Comparison of ENCODE assay signal across 21 mouse cellular contexts in the genomic region with DNA sequence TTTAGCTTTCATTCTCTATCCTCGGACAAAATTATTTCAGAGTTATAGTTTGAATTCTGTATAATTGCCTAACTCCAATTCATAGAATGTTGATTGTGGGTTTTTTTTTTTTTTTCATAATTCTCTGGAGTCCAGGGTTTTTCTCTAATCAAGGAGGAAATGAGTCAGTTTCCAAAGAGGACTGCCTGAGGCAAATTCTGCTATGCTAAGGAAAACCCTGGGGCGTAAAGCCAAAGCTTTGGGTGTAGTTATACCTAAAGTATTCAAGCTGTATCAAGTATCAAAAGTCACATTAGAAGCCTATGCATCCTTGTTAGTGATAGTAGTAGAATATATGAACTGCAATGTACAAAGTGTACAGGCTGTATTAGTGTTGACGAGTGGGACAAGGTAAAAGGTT.
"Had no signal": no experiment of that assay in that cellular context is flagged by ENCODE, and none has a peak within 500 bp of the region (broad histone marks: within the 10 kb centered on the region; RNA-seq: fewer than 3 reads in every experiment).

No protein-coding gene starts in this region.

- DNase-seq: gastrocnemius, postnatal 14 days; gastrocnemius, postnatal 36 days; heart, adult 11 months; heart, adult 2 months; heart, postnatal 14 days; heart, postnatal 36 days; kidney, adult 11 months; kidney, adult 2 months; kidney, adult 9 months; kidney, postnatal 14 days; kidney, postnatal 4 days had no signal

- H3K4me1 ChIP-seq: heart, embryonic 13.5 days; heart, embryonic 15.5 days; hindbrain, embryonic 13.5 days; hindbrain, embryonic 15.5 days; kidney, embryonic 15.5 days; limb, embryonic 13.5 days; limb, embryonic 15.5 days; liver, embryonic 12.5 days had no signal

- H3K4me3 ChIP-seq: heart, adult 2 months; heart, embryonic 13.5 days; heart, embryonic 15.5 days; hindbrain, embryonic 13.5 days; hindbrain, embryonic 15.5 days; kidney, embryonic 15.5 days; layer of hippocampus, adult 2 months; left cerebral cortex, adult 2 months; limb, embryonic 13.5 days; limb, embryonic 15.5 days; liver, embryonic 12.5 days had no signal
